Mouse (Mus musculus) brain, embryonic 18.5 days (tissue): Measurements from ENCODE around the gene Cacna1s.

Source experiments
- DNase-seq: peaks from one replicate; pipeline ENCODE4 v3.0.0-alpha.2; 2012; ENCODE audit warnings: low read depth, low spot score

The Cacna1s gene

DNA sequence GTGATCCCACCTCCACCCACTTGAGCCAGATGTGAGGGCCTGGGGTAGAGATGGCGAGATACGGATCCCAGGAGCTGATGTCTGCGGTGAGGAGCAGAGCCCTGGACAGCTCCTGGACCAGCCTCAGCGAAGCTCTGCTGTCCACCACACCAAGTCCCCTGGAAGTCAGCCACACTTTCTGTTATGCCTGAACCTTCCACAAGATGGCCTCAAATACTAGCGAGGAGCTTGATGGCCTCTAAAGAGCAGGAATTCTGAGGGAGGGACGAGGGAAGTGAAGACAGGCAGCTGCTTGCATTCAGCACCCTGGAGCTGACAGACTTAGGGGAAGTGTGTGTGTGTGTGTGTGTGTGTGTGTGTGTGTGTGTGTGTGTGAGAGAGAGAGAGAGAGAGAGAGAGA, 1.1 kb upstream of the Cacna1s start:
- DNase-seq = peak; percentile 75

DNA sequence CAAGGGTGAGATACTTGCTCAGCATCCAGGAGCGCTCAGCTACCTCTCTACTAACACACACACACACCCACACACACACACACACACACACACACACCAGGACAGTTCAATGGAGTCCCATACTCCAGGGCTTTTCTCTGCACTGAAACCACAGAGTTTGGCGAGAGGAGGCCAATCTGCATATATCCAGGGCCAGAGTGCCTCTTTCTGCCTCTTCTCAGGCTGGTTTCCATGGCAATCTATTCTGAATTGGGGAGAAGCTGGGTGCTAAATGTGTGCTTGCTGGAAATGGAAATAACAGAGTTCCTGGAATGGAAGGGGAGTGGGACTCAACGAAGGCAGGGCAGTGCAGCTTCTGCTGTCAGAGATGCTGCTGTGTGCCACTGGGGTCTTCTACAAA, 3.2 kb downstream of the Cacna1s start:
- DNase-seq = peak; percentile 72

GRCm38 (mm10) chr1:136058594-136058993, 6.0 kb downstream of the Cacna1s start:
- no peak for DNase-seq

DNA sequence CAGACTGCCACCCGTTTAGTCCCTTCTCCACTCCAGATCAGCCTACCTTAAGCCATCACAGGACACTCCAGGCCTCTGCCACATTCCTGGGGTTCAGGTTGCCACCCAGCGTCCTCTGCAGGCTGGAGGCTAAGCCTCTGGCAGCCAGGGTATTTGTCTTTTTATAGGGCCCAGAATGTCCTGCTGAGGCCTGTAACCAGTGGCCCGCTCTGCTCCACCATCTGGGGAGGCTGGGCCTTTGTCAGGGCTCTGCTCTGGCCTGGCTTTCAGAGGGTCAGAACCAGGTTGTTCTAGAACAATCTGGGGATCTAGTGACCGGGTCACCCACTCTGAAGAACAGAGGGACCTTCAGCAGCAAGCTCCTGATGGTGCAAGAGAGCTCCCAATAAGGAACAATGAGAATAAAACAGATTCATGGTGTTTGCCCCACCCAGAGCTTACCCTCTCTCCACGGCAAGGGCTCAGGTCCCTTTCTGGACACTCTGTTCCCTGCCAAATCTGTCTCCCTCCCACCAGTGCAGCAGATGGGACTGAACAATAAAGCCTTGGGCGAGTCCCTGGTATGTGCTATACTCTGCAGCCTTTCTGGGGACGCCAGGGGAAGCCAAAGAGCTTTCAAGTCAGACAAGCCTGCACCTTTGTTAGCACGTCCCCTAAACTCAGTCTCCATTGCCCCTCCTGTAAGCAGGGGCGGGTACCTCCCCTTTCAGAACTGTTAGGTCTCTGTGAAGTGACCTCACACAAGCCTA, 8.7 kb downstream of the Cacna1s start:
- no peak for DNase-seq

- DNase-seq = no peak
Measured at GRCm38 (mm10) chr1:136061790-136062141, 9.2 kb downstream of the Cacna1s start.

- no peak for DNase-seq
Measured at GRCm38 (mm10) chr1:136063991-136064390, 11.4 kb downstream of the Cacna1s start.

DNA sequence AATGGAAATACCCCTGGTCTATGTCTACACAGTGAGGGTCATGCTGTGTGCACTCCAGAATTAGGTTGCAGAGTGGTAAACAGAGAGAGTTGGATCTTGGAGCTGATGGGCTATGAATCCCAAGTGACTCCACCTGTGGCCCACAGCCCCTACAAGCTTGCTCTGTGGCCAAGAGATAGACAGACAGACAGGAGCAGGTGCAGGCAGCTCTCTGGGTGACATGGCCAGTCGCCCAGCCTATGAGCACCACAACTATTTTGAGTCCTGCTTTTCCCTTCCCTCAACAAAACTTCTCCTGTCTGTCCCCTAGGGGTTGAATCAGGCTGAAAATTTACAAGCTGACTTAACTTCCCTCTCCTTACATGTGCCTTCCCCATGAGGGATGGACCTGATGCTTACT, 14.1 kb downstream of the Cacna1s start:
- DNase-seq = no peak

GRCm38 (mm10) chr1:136067579-136067978, 15.0 kb downstream of the Cacna1s start:
- DNase-seq = no peak

GRCm38 (mm10) chr1:136076086-136076485, 23.5 kb downstream of the Cacna1s start:
- DNase-seq = no peak

- no peak for DNase-seq
Measured at GRCm38 (mm10) chr1:136077656-136078055, 25.1 kb downstream of the Cacna1s start.

GRCm38 (mm10) chr1:136081161-136081560, 28.6 kb downstream of the Cacna1s start:
- DNase-seq = no peak

GRCm38 (mm10) chr1:136085988-136086685, 33.6 kb downstream of the Cacna1s start:
- no peak for DNase-seq

- DNase-seq = no peak
Measured at GRCm38 (mm10) chr1:136089368-136090165, 37.0 kb downstream of the Cacna1s start.

DNA sequence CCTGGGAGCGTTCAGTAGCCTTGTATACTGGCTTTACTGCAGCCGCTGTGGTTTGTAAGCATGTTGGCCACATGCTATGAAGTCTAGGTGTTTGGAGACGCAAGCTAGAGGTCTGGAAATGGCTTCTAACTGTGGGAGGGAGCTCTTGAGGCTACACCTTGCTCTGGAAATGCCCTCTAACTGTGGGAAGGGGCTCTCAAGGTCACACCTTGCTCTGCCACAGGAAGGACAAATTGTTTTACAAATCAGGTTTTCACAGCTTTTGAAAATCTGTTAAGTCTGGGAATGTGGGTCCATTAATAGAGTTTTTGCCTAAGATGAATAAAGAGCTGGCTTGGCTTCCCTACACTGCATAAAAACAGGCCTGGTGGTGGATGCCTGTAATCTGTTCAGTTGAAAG, 41.2 kb downstream of the Cacna1s start:
- DNase-seq = no peak

- no peak for DNase-seq
Measured at GRCm38 (mm10) chr1:136094807-136095206, 42.3 kb downstream of the Cacna1s start.

- DNase-seq = no peak
Measured at GRCm38 (mm10) chr1:136102094-136102493, 49.5 kb downstream of the Cacna1s start.

DNA sequence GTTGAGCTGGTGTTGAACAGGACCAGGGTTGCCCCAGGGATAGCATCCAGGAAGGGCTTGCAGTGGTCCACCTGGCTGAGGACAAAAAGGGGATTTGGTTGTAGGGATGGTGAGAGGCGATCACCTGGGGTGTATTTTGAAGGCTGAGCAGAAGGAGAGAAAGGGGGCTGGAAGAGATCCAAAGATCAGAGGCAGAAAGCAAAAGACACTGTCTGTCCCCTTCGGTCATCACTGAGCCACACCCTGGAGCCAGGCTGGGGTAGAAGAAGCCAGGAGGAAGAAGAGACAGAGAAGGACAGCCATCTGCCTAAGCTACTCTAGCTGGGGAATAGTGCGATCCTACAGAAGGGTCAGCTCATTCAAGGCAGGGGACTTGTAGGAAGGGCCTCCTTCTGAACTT, 50.0 kb downstream of the Cacna1s start:
- DNase-seq = no peak

DNA sequence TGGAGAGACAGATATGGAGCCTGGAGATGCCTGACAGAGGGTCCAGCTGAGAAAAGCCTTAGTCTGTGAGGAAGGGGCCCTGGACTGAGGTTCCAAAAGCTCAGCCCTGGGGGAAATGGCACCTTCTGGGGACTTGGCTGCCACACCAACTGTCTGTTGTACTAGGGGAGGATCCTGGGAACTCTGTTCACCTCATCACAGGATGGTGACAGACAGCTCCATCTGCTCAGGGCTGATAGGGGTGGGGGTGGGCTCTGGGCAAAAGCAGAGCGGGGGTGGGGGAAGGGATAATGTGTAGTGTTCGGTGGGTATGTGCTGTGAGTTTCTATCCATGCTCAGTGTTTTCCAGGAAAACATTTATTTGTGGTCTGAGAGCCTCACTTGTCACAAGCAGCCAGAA, 50.4 kb downstream of the Cacna1s start:
- DNase-seq = peak; percentile 47

DNA sequence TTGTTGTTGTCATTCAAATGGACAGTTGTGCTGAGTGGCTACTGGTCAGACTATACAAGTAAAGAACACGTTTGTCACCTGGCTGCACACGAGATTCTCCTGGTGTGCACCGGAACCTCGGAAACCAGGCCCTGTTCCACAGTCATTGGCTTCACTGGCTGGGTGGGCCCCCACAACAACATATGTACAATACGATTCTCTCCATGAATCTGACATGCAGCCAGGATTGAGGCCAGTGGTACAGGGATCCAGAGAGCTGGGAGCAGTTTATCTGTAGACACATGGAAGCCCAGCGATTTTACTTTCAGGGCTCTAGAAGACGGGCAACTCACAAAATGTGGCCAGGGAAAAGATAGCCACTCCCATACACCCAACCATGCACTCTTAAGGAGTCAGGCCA, 51.1 kb downstream of the Cacna1s start:
- no peak for DNase-seq

DNA sequence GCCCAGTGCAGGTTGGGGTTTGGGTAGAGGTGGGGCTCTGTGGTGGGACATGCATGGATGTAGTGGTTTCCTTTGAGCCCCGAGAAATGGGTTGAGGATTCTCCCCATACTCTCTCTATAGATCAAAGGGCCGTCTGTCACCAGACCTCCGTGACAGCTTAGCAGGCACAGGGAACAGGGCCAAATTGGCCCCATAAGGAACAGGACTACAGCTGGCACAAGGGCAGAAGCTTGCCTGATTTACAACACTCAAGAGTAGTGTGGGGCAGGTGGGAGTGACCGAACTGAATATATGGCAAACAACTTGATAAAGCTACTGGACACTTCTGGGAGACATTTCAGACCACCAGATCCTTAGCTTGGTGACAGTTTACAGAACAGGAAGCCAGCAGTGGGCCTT, 52.2 kb downstream of the Cacna1s start:
- DNase-seq = no peak

GRCm38 (mm10) chr1:136109464-136109863, 56.9 kb downstream of the Cacna1s start:
- DNase-seq = no peak

GRCm38 (mm10) chr1:136116183-136116582, 63.6 kb downstream of the Cacna1s start:
- no peak for DNase-seq

GRCm38 (mm10) chr1:136117069-136117468, 64.5 kb downstream of the Cacna1s start:
- DNase-seq = no peak
